Mouse (Mus musculus) forebrain, embryonic 15.5 days (tissue): Measurements from ENCODE around the gene Gm11541. TPM values are rescaled to one million over a fixed set of nuclear protein-coding genes. Genes with fewer than 3 reads are reported as not detected.

Source experiments
- ATAC-seq: fragments of 200-750 bp; cut with Nextera tagmentation; replicated peaks from 2 replicates; pipeline ENCODE4 v1.8.0; 2017; ENCODE audit warnings: mild to moderate bottlenecking, moderate TSS enrichment, moderate library complexity
- H3K27ac ChIP-seq: fragments of 300-500 bp; sonication (generic); replicated peaks from 2 replicates; pipeline ENCODE4 v1.5.1; 2015; ENCODE audit warnings: mild to moderate bottlenecking, inconsistent platforms
- H3K27me3 ChIP-seq: fragments of 300-500 bp; sonication (generic); 2 replicates; pipeline ENCODE4 v1.6.1; 2015; ENCODE audit warnings: inconsistent platforms
- H3K36me3 ChIP-seq: fragments of 300-500 bp; sonication (generic); 2 replicates; pipeline ENCODE4 v1.6.1; 2015; ENCODE audit warnings: mild to moderate bottlenecking, inconsistent platforms
- H3K4me1 ChIP-seq: fragments of 300-500 bp; sonication (generic); 2 replicates; pipeline ENCODE4 v1.6.1; 2015; ENCODE audit warnings: inconsistent platforms
- H3K4me2 ChIP-seq: fragments of 300-500 bp; sonication (generic); replicated peaks from 2 replicates; pipeline ENCODE4 v1.6.1; 2015; ENCODE audit warnings: mild to moderate bottlenecking, inconsistent platforms
- H3K4me3 ChIP-seq: fragments of 300-500 bp; sonication (generic); 2 replicates; pipeline ENCODE4 v1.5.1; 2015; ENCODE audit warnings: mild to moderate bottlenecking, inconsistent platforms
- H3K9ac ChIP-seq: fragments of 300-500 bp; sonication (generic); replicated peaks from 2 replicates; pipeline ENCODE4 v1.6.1; 2015; ENCODE audit warnings: mild to moderate bottlenecking, inconsistent platforms
- H3K9me3 ChIP-seq: fragments of 300-500 bp; sonication (generic); 2 replicates; pipeline ENCODE4 v1.6.1; 2016; ENCODE audit warnings: inconsistent platforms
- WGBS: fragments of 180-500 bp; shearing (Covaris S2); methylation state at CpG from one replicate; pipeline ENCODE4 v1.1.7; 2015; ENCODE audit warnings: mixed read lengths; 5-methylcytosine and 5-hydroxymethylcytosine counted together
- polyA plus RNA-seq: library from polyadenylated mRNA; unstranded; fragments of >200 nt; fragmentation: Nextera tagmentation; extraction: Ambion mirVana; gene quantifications from 2 replicates; pipeline ENCODE4 v1.2.1, GENCODE M21; 2015

Gene Gm11541
- polyA plus RNA-seq: not detected in 2 replicates

- Histone ChIP-seq H3K4me3 (no peak within 1 kb of the TSS), H3K9ac (no peak within 1 kb of the TSS), H3K36me3 (no peaks in the 10 kb centered on the region), H3K9me3 (no peaks in the 10 kb centered on the region), H3K27me3 (no peaks in the 10 kb centered on the region), H3K4me1 (0 out of 2 replicates have a peak, but pooled peaks cover 7% of the 10 kb centered on the region), H3K4me2 (no peak within 1 kb of the TSS), H3K27ac (no peak within 1 kb of the TSS)
- 60% methylated on average over 5 of the region's 5 CpGs for WGBS
- no peak for ATAC-seq
These were observed at the start of gene Gm11541 for GRCm38 (mm10) chr11:94704472-94704871. Gene Gm11541, minus strand, starts transcription at chr11:94704499.

- Histone ChIP-seq H3K36me3 (no peaks in the 10 kb centered on the region), H3K4me2 (no peak overlapping the region), H3K4me1 (no peaks in the 10 kb centered on the region), H3K9ac (no peak overlapping the region), H3K9me3 (no peaks in the 10 kb centered on the region), H3K4me3 (no peak overlapping the region), H3K27ac (no peak overlapping the region), H3K27me3 (no peaks in the 10 kb centered on the region)
- 76% methylated on average over 2 of the region's 2 CpGs for WGBS
- no peak for ATAC-seq
These were observed 48.8 kb upstream of the Gm11541 start for GRCm38 (mm10) chr11:94752946-94753713.

- no peaks in the 10 kb centered on the region for H3K4me1 ChIP-seq
- H3K4me2 ChIP-seq: no peak within 1 kb of the TSS
- H3K9ac ChIP-seq: no peak within 1 kb of the TSS
- WGBS: 86% methylated on average over 29 of the region's 29 CpGs
- no peak within 1 kb of the TSS for H3K27ac ChIP-seq
- H3K4me3 ChIP-seq: no peak within 1 kb of the TSS
- H3K9me3 ChIP-seq: no peaks in the 10 kb centered on the region
- no peak for ATAC-seq
- H3K36me3 ChIP-seq: no peaks in the 10 kb centered on the region
- H3K27me3 ChIP-seq: no peaks in the 10 kb centered on the region
These were observed 37.5 kb upstream of the Gm11541 start, which contains the start of gene Cdc34b for GRCm38 (mm10) chr11:94741732-94742272. Gene Cdc34b, plus strand, starts transcription at chr11:94741782.

- Histone ChIP-seq H3K9me3 (no peaks in the 10 kb centered on the region), H3K36me3 (no peaks in the 10 kb centered on the region), H3K9ac (no peak overlapping the region), H3K27me3 (no peaks in the 10 kb centered on the region), H3K4me1 (no peaks in the 10 kb centered on the region), H3K27ac (no peak overlapping the region), H3K4me3 (no peak overlapping the region), H3K4me2 (no peak overlapping the region)
- 75% methylated on average over 2 of the region's 2 CpGs for WGBS
- ATAC-seq: no peak
These were observed 31.4 kb upstream of the Gm11541 start for GRCm38 (mm10) chr11:94735746-94736145.

- H3K9ac ChIP-seq: no peak overlapping the region
- H3K4me2 ChIP-seq: no peak overlapping the region
- H3K4me1 ChIP-seq: no peaks in the 10 kb centered on the region
- WGBS: 44% methylated on average over 8 of the region's 8 CpGs
- no peaks in the 10 kb centered on the region for H3K27me3 ChIP-seq
- H3K27ac ChIP-seq: no peak overlapping the region
- no peaks in the 10 kb centered on the region for H3K36me3 ChIP-seq
- H3K4me3 ChIP-seq: no peak overlapping the region
- no peak for ATAC-seq
- H3K9me3 ChIP-seq: no peaks in the 10 kb centered on the region
These were observed 28.5 kb upstream of the Gm11541 start for GRCm38 (mm10) chr11:94732773-94733172.

GRCm38 (mm10) chr11:94731229-94731628 is 26.9 kb upstream of the Gm11541 start:
- Histone ChIP-seq H3K27ac (no peak overlapping the region), H3K27me3 (no peaks in the 10 kb centered on the region), H3K9ac (no peak overlapping the region), H3K9me3 (no peaks in the 10 kb centered on the region), H3K4me2 (no peak overlapping the region), H3K4me1 (no peaks in the 10 kb centered on the region), H3K4me3 (no peak overlapping the region), H3K36me3 (no peaks in the 10 kb centered on the region)
- 88% methylated on average over 12 of the region's 12 CpGs for WGBS
- ATAC-seq: no peak

GRCm38 (mm10) chr11:94730261-94730660 is 26.0 kb upstream of the Gm11541 start:
- Histone ChIP-seq H3K4me3 (no peak overlapping the region), H3K36me3 (no peaks in the 10 kb centered on the region), H3K4me1 (no peaks in the 10 kb centered on the region), H3K9me3 (no peaks in the 10 kb centered on the region), H3K4me2 (no peak overlapping the region), H3K27ac (no peak overlapping the region), H3K27me3 (no peaks in the 10 kb centered on the region), H3K9ac (no peak overlapping the region)
- WGBS: 32% methylated on average over 5 of the region's 5 CpGs
- ATAC-seq: 0 out of 2 replicates have a peak, but pooled peaks have one; percentile 26

GRCm38 (mm10) chr11:94729565-94729964 is 25.3 kb upstream of the Gm11541 start:
- H3K9me3 ChIP-seq: no peaks in the 10 kb centered on the region
- H3K4me3 ChIP-seq: no peak overlapping the region
- H3K27me3 ChIP-seq: no peaks in the 10 kb centered on the region
- H3K27ac ChIP-seq: no peak overlapping the region
- no peak overlapping the region for H3K4me2 ChIP-seq
- no peak for ATAC-seq
- 35% methylated on average over 4 of the region's 4 CpGs for WGBS
- H3K9ac ChIP-seq: no peak overlapping the region
- no peaks in the 10 kb centered on the region for H3K36me3 ChIP-seq
- H3K4me1 ChIP-seq: no peaks in the 10 kb centered on the region

- Histone ChIP-seq H3K4me3 (no peak overlapping the region), H3K9ac (no peak overlapping the region), H3K4me1 (no peaks in the 10 kb centered on the region), H3K4me2 (no peak overlapping the region), H3K36me3 (no peaks in the 10 kb centered on the region), H3K27ac (no peak overlapping the region), H3K27me3 (no peaks in the 10 kb centered on the region), H3K9me3 (no peaks in the 10 kb centered on the region)
- 84% methylated on average over 3 of the region's 3 CpGs for WGBS
- ATAC-seq: no peak
These were observed 24.2 kb upstream of the Gm11541 start for GRCm38 (mm10) chr11:94728545-94728944.

GRCm38 (mm10) chr11:94727306-94727705 is 23.0 kb upstream of the Gm11541 start:
- Histone ChIP-seq H3K4me2 (no peak overlapping the region), H3K9me3 (no peaks in the 10 kb centered on the region), H3K4me1 (no peaks in the 10 kb centered on the region), H3K27me3 (no peaks in the 10 kb centered on the region), H3K9ac (no peak overlapping the region), H3K4me3 (no peak overlapping the region), H3K36me3 (no peaks in the 10 kb centered on the region), H3K27ac (no peak overlapping the region)
- 81% methylated on average over 3 of the region's 3 CpGs for WGBS
- no peak for ATAC-seq

- no peaks in the 10 kb centered on the region for H3K36me3 ChIP-seq
- no peak for ATAC-seq
- 75% methylated on average over 2 of the region's 2 CpGs for WGBS
- no peaks in the 10 kb centered on the region for H3K9me3 ChIP-seq
- H3K27me3 ChIP-seq: no peaks in the 10 kb centered on the region
- no peaks in the 10 kb centered on the region for H3K4me1 ChIP-seq
- no peak overlapping the region for H3K4me2 ChIP-seq
- H3K9ac ChIP-seq: no peak overlapping the region
- H3K4me3 ChIP-seq: no peak overlapping the region
- no peak overlapping the region for H3K27ac ChIP-seq
These were observed 14.9 kb upstream of the Gm11541 start for GRCm38 (mm10) chr11:94719216-94719615.

- no peak overlapping the region for H3K4me2 ChIP-seq
- H3K27me3 ChIP-seq: no peaks in the 10 kb centered on the region
- no peaks in the 10 kb centered on the region for H3K36me3 ChIP-seq
- no peaks in the 10 kb centered on the region for H3K9me3 ChIP-seq
- WGBS: 91% methylated on average over 7 of the region's 7 CpGs
- H3K9ac ChIP-seq: no peak overlapping the region
- H3K27ac ChIP-seq: no peak overlapping the region
- no peak overlapping the region for H3K4me3 ChIP-seq
- no peak for ATAC-seq
- H3K4me1 ChIP-seq: no peaks in the 10 kb centered on the region
These were observed 14.0 kb upstream of the Gm11541 start for GRCm38 (mm10) chr11:94718113-94718909.
